Mouse (Mus musculus) right cerebral cortex, postnatal 4 days (tissue): ENCODE measurements at regions not wholly inside any gene's neighbourhood (a gene's known extent, or its start where the extent isn't known, plus 50 kb on each side); places are given as distances from the start of the nearest gene placed in this dataset.

ENCODE experiments used
- DNase-seq: peaks from one replicate; pipeline ENCODE4 v3.0.0-alpha.2; 2022

DNA sequence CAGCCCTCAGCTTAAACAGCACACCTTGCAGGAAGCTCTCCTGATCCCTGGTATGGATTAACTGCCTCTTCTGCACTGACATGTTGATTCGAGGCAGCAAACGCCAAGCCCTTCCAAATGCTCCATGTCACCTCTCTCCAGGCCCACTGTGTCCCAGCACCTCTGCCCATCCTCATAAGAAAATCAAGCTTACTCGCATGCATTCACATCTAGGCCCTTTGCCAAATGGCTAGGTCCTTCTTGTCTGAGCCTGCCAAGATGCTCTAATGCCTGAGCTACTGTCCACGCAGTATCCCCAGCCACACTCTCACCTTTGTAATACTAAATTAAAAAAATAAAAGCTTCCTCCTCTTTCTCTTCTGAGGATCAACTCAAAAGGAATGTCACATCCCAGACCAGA lies 588.7 kb upstream of the Cdh11 start:
- DNase-seq, result no peak

DNA sequence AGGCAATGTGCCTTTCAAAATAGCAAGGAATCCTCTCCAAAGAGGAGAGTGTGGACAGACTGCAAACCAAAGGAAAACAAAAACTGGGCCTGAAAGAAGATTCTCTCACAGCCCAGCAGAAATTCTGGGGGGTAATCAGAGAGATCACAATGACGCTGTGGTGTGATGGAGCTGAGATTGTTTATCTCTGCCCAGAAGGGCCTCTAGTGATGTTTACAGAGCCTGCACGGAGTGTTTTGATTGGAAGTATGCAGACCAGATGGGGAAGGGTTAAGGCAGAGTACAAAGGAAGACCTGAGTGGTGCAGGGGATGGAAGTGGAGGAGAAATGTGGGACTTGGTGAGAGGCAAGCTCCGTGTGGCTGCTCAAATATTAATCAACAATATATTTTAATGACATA lies 593.1 kb upstream of the Cdh11 start:
- DNase-seq, result no peak

DNA sequence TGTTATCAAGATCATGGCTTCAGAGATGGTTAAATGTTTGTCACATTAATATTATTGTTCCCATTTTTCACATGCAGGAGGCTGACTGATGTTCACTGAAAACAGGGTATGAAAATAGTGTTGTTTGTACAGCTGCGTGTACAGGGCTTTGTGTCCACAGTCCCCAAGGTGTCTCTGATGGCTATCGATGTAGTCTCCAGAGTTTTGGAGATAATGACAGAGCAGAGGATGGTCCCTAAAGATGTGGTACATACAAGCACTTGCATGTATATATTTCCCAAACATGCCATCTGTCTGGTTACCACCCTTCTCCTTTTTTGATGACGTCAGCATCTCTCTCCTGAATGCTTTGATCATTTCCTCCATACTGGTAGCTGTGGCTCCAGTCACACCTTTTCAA lies 596.1 kb upstream of the Cdh11 start:
- no peak for DNase-seq

DNA sequence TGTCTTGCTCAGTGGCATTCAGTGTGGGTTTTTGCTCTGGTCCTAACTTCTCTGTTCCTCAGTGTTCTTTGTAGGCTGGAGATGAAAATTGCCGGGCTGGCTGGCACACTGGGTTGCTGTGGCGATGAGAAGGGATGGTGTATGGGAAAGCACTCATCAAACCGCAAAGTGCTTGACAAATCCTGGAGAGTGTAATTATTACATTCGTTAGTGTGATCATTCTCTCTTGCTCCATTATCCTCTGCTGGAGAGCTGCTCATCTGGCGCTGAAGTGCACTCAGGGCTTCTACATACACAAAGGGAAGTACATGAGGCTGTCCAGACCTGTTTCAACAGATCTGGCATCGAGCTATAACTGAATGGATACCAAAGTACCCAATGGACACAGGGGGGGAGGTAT lies 605.9 kb upstream of the Cdh11 start:
- DNase-seq, result no peak

DNA sequence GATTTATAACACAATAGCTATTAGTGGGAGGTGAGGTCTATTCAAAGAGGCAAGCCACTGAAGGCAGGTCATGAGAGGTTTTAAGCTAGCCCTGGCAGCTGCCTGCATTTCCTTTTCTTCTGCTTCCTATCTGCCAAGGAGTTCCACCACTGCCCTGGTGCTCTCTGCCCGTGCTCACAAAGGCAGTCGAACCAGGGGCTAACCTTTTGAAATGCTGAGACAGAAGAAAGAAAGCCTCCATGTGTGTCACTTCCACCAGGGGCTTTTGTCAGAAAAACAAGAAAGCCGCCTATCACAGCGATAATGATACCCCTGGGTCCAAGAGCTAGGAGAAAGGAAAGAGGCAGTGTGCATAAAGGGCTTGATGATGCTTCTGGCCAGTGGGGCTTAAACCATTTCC lies 609.9 kb upstream of the Cdh11 start:
- DNase-seq, result no peak

DNA sequence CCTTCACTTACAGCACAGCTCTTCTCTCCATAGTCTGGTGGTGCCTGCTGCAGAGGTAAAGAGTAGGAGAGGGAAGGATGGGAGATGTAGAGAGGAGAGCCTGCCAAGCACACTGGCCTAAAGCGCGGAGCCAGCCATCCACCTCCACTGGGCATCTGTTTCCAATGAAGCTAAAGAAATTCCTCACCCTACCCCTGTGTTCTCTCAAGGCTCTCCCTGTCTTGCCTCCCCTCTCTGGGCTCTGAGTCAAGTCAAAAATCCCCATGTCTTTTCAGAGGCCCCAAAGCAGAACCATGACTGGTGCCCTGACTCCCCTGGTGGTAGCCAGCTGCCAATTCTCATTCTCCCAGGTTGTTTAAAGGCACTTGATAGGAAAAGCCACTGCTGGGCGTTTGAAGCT lies 612.7 kb upstream of the Cdh11 start:
- DNase-seq, result no peak

DNA sequence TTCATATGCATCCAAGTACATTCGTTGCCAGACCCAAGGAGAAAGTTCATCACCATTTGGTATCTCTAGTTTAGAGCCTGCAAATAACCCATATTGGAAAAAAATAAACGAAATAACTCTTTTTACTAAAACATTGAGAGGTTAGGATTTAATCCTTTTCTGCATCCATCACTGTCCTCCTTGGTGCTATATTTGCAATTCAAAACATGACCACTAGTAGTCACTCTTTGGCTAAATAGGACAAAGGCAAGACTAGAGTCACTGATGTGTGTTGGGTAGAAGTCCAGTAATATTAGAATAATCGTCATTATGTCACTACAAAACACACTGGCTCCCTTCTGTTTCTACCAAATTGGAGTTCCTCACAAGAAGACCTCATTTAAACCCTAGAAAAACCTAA lies 614.0 kb upstream of the Cdh11 start:
- no peak for DNase-seq

DNA sequence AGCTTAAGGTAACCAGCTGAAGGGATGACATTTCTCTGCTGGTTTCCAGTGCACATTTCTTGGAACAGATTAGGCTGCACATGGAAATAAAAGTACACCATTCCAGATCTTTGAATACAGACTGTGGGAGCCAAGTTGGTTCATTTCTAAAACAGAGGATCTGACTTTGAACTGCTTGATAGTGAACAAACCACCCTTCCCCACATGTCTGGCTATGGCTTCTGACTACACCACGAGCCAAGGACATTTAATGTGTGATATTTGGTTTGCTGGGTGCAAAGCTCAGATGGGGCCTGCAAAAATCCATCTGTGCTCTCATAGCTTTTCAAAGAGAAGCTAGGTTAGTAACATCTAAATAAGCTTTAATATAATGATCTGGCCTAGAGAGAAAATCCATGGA lies 614.7 kb upstream of the Cdh11 start:
- DNase-seq, result no peak

DNA sequence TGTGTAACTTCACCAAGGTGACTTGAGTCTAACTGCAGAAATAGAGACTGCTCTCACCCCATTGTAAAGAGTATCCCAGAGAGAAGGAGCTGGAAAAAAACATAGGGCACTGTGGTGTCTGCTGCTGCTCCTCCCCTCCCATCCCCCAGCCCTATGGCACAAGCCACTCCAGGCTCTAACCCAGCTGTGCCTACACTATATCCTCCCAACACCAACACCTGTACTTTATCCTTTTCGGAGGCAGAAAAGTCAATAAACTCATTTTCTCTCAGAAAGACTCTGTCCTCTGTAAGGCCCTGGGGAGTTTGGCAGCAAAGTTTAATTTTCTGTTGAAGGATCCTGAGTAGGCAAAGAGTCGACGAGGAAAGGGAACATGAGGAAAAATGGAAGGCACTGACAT lies 617.3 kb upstream of the Cdh11 start:
- no peak for DNase-seq

DNA sequence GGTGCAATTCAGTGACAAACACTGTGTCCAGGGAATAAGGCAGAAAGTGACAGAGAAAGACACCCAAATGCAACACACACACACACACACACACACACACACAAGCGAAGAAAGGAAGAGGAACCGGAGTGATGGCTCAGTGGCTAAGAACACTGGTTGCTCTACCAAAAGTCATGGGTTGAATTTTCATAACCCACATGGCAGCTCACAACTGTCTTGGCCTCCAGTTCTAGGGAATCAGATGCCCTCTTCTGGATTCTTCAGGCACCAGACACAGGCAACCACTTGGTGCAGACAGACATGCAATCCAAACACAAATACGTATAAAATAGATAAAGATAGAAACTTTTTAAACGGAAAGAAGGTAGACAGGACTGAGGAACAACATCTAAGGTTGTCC lies 618.4 kb upstream of the Cdh11 start:
- no peak for DNase-seq

DNA sequence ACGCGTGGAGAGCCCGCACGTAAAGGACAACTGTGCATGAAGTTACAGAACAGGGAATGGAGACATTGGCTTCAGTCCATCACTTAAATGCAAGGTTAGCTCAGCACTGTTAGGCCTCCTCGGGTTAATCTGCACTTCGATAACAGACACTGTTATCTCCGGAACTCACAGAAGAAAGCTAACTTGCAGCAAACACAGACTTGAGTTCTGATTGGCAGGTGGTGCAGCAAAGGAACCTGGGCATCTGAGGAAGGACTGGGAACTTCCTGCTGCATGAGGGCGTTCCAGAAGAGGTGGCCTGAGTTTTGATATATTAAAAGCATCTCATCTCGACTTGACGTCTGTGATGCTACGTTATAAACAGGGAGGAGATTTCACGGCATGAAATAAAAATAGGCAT lies 620.3 kb upstream of the Cdh11 start:
- DNase-seq, result no peak

DNA sequence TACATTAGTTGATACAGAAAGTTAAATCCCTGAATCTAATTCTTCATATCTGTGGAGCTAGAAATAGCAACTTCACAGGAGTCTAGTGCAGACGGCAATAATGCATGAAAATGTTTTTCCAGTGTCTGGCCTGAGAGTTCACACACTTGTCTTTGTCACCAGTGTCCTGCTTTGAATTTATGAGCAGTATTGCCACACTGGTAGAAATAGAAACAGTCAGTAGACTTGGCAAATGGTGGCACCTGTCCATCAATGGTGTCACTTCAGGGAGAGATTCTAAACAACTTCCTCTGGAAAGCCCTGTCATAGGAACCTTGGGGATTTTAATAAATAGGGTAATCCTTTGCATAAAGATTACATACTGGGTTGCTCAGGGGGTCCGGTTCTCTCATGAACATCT lies 621.5 kb upstream of the Cdh11 start:
- DNase-seq, result no peak

DNA sequence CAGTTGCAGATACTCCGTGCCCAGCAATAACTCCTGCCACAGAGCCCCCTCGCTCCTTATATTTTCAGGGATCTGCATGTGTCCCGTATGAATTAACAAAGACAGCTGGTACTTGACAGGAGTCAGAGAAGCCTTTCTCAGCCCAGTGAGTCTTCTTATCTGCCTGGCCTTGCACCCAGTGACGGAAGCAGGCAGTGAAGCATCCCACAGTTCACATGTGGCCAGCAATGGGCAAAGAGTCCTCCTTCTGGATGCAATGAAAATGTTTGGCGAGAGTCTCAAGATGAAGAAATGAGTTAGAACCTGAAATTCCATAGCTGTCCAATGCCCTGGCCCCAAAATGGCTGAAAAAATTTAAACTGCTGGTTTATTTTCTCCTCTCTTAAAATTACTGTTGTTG lies 622.2 kb upstream of the Cdh11 start:
- DNase-seq, result no peak

DNA sequence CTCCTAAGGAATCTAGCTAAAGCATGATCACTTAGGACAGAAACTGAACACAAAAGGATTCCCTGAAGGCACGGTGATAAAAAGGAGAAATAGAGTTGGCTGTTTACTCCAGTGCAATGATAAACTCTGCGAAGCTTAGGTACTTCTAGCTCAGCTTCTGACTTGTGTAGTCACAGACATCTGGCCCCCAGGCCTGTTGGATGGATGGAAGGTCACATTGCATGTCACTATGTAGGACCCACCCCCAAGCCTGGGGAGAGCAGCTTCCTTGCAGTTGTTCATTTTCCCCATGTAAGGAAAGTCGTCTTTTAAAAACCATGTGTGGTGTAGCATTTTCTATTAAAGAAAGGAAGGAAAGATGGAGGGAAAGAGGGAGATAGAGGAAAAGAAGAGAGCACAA lies 623.0 kb upstream of the Cdh11 start:
- DNase-seq, result no peak

DNA sequence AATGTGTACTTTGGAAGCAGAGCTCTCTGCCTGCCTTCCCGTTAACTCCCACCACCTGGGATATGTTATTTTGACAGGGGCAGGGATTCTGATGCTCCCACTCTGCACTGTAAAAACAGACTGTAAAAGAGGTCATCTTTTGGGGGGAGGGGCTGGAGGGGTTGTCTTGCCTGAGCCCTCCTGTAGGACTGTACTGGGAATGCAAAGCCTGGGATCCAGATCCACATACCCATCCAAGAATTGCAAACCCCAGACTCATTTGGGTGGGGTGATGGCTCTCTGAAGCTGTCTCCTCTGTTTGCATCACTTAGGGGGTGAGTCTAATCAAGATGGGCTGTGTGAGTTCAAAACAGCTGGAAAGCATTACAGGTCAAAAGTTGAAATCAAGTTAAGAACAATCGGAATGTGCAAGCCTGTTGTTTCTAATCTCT lies 623.7 kb upstream of the Cdh11 start:
- no peak for DNase-seq

DNA sequence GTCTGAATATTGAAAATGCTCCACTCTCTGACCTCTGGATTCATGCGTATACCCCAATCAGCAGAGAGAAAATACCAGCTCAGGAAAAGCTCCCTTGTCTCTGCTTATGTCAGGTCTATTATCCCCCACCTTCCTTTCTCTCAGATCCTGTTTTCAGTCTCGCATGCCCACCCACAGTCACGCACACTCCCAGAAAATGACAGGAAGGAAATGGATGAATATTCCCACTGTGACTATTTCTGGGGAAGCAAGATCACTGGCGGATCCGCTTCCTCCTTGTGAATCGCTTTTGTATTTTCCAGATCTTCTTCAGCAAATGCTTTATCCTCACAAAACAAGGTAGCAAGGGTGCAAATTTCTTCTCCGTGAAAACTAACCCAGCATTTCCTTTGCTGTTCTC lies 627.3 kb upstream of the Cdh11 start:
- DNase-seq, result no peak

DNA sequence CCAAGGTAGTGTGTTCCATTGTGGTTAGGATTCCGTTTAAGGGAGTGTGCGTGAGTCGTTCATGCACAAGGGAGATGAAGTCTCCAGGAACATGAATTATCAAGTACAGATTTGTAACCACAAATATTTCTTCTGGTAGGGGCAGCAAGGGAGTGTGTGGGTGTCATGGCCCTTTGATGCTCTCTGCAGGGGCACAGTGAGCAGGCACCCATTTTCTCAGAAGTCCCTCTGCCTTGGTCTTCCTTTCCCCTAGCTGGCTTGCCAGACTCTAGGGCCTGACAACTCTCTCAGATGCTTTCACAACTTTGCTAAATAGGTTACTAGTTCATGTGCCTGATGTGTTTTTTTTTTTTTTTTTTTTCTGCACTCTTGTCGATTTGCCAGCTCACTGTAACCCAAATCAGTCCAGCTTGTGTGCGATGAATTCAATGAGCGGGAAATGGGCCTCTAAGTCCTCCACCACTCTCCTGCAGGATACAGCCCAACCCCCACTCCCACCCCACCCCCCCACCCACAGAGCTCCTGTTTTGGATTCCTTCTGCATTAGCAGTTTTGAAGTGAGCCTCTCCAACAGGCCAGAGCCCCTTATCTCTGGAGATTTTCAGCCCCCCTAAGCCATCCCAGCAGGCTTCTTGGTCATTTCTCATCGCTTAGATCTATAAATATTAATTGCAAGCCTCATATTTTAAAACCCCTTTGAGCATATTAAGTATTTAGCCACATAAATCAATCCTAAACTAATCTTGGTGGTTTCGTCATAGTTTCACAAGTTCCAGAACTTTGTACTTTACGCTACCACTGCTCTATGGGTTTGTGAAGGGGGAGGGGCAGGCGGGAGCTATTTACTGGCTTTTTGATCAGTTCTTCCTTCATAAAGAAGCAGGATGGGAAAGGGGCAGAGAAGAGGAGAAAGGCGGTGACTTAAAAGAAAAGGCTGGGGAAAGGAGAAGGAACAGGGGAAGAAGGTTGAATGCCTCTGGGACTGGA lies 628.4 kb upstream of the Cdh11 start:
- DNase-seq, result no peak

DNA sequence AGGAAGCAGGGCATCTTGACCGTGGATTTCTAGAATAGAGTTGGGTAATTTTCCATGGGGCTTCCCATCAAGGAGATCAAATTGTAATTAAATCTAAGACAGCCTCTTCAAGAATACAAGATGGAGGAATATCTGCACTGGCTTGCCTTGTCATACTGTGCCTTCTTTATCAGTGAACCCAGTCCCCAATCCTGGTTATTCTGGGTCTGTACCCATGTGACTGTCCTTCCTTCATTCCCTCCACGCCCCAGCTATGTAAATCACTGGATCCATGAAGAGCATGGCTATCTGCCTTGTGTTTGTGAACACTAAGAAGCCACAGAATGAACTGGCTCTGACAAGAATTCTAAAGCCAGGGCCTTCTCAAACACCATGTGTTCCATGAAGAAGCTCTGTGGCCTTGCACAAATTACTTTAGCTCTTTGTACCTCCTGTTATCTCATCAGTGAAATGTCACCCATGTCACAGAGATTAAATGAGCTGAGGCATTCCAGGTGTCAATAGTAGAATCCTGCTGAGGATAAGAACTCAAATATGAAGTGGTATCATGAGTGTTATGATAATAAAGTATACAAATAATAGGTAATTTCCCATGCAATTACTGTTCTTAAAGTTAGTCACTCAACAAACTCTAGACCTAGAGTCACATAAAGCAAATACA lies 637.0 kb upstream of the Cdh11 start:
- DNase-seq, result no peak

DNA sequence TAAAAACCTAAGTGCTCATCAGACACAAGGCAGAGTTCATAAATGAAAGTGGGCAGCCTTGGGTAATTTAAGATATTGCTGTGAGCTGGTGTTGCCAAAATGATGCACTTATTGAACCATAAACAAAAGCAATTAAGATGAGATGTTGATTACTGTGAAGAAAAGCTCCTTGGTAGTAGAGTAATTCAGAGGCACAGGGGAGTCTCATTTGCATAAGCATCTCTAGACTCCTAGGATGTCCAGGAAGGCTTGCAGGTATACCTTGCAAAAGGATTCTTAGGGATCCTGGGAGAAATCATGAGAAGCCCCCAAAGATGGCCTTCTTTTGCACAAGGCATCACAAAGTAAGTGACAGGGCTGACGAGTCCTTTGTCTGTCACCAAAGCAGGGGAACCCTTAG lies 640.5 kb upstream of the Cdh11 start:
- DNase-seq, result no peak

DNA sequence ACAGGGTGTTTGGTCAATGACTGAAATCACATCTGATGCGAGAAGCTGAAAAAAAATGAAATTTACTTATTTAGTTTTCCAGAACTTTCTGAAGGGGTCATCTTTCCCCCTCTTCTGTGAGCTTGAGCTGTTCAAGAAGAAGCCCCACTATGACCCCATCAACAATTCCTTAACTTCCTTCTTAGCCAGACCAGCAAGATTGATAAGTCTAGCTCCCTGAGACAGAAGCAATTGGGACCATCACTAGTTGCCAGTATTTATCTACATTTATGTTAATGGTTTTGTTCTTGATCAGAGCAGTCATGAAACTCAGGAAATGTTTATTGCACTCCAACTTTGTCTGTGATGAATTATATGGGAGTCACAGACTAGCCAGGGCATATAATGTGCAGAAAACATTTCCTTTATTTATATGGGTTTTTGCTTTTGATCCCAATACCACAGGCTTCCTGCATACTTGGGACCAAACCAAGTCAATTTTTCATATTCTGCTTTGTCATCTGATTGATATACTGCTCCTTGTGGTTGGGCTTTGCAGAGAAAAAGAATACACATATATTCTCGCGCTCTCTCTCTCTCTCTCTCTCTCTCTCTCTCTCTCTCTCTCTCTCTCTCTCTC lies 645.5 kb upstream of the Cdh11 start:
- DNase-seq, result no peak

DNA sequence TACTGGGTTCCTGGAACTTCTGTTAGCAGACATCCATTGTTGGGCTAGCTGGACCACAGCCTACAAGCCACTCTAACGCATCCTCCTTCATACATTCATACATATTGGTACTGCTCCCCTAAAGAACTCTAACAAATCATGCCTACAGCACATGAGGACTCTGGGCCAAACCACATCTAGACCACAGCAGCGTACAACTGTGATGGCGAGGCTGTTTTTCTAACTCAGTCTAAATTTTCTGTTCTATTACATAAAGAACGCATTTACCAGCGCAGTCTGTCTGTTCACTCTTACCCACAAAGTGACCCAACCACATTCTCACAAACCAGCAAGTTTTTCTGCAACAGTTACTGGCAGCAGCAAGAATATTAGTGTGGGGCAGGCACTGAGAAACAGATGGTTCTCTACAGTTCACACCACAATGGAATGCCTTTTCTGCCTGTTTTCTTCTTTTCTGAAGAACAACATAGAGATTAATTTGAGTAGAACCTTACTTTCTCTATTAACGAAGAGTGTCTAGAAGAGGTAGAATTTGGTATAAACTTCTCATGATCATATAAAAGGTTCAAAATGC lies 648.2 kb upstream of the Cdh11 start:
- DNase-seq, result no peak

DNA sequence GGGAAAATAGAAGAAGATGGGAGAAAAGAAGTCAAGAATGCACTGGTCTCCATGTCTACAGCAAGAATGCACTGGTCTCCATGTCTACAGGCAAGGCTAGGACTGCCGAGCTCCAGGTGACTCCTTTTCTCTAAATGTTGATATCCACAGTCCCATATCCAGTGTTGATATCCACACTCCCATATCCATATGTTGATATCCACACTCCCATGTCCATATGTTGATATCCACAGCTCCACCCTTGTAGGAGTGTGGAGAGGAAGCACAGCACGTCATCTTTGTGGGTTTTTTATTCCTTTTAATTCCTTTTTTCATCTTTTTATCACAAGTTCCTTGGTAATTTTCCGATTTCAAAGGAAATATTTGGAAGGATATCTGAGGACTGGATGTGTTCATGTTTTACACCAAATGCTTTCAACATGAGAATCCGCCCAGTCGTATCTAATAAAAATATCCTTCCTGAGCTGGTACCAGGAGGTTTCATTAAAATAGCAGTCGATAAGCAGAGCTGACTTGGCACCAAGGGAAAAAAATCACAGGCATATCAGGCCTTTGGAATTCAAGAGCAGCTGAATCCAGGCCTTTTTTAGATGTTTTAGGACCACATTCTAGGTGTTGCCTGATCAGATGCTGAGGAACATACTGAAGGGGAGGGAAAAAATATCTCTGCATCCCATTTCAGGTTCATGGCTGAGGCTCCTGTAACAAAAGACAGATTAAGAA lies 653.7 kb upstream of the Cdh11 start:
- no peak for DNase-seq

DNA sequence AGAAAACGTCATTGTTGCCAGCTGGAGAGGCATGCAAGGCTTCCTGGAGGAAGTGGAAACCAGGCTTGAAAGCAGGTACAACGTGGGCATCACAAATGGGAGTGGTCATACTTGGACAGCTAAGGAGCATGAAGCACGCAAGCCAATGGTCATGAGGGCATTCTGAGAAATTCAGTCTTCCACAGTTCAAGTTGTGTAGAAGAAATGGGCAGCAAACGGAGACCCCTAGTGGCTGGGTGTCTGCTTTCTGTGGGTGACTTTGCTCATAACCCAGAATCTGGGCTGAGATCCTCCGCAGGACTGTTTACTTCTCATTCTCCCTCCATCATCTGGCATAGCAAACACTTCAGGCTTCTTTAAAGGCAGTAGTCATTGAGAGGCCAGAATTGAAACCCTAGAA lies 655.7 kb upstream of the Cdh11 start:
- no peak for DNase-seq
